Mouse (Mus musculus): Measurements from ENCODE around the gene Gm3755. TPM values are rescaled to one million over a fixed set of nuclear protein-coding genes. Genes with fewer than 3 reads are reported as not detected.

Gene Gm3755
- polyA plus RNA-seq (2012; rRNA removed): 0.12 and 0.15 TPM in 2 replicates

DNA sequence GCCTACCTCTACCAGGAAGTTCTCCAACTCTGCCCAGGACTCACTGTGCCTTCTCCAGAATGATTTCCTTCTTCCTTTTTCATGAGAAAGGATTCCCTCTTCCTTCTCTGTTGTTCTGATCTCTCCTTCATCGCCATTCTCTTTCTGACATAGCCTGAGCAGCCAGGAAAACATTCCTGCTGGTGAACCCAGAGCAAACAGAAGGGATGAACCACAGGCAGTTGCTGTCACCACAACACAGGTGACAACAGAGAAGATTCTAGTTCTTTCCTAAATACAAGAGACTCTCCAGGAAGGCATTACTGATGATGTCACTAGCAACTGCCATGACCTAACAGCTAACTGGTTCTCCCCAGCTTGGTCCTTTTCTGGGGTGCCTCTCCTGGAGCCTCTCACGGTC, at the start of gene Gm3755:
Gene Gm3755 (minus strand): TSS at position 101 of the 400 bp plus-strand sequence.

GRCm38 (mm10) chr14:7483662-7484061, 32.9 kb upstream of the Gm3755 start, which contains the start of gene Gm3752:
Gene Gm3752, minus strand, starts transcription at chr14:7483762.

Other genes with a start within 250 kb of the Gm3755 start
- gene Gm3727, start 186.2 kb downstream of the Gm3755 start, polyA plus RNA-seq (2012; rRNA removed): not detected in 2 replicates
- 9.2 and 9.9 TPM in 2 replicates for gene Gm3739, start 135.9 kb downstream of the Gm3755 start, polyA plus RNA-seq (2012; rRNA removed)
- not detected in 2 replicates for gene Gm5797, start 118.5 kb downstream of the Gm3755 start, polyA plus RNA-seq (2012; rRNA removed)
- not detected in 2 replicates for gene Gm8374, start 85.8 kb downstream of the Gm3755 start, polyA plus RNA-seq (2012; rRNA removed)
- gene Gm3752, start 32.8 kb upstream of the Gm3755 start, polyA plus RNA-seq (2012; rRNA removed): 17.8 and 19.6 TPM in 2 replicates
- 6.6 and 7.0 TPM in 2 replicates for gene Gm3558, start 117.6 kb upstream of the Gm3755 start, polyA plus RNA-seq (2012; rRNA removed)
- not detected in 2 replicates for gene Gm10338, start 144.7 kb upstream of the Gm3755 start, polyA plus RNA-seq (2012; rRNA removed)
- not detected in 2 replicates for gene Gm10128, start 193.1 kb upstream of the Gm3755 start, polyA plus RNA-seq (2012; rRNA removed)